Mouse (Mus musculus) olfactory bulb, adult 2 months (tissue): ENCODE data around the gene Diaph3.

ENCODE experiments used
- CTCF ChIP-seq: fragments of 200-500 bp; IDR thresholded peaks from 2 replicates; pipeline ENCODE4 v1.5.1; 2012; ENCODE audit warnings: low read depth, mild to moderate bottlenecking, low read length, moderate library complexity; ENCODE audit not compliant: insufficient read depth
- POLR2A ChIP-seq: fragments of 200-500 bp; IDR thresholded peaks from 2 replicates; pipeline ENCODE4 v1.6.1; 2012; ENCODE audit warnings: mild to moderate bottlenecking, low read depth, low read length, moderate library complexity; ENCODE audit not compliant: insufficient read depth

DNA sequence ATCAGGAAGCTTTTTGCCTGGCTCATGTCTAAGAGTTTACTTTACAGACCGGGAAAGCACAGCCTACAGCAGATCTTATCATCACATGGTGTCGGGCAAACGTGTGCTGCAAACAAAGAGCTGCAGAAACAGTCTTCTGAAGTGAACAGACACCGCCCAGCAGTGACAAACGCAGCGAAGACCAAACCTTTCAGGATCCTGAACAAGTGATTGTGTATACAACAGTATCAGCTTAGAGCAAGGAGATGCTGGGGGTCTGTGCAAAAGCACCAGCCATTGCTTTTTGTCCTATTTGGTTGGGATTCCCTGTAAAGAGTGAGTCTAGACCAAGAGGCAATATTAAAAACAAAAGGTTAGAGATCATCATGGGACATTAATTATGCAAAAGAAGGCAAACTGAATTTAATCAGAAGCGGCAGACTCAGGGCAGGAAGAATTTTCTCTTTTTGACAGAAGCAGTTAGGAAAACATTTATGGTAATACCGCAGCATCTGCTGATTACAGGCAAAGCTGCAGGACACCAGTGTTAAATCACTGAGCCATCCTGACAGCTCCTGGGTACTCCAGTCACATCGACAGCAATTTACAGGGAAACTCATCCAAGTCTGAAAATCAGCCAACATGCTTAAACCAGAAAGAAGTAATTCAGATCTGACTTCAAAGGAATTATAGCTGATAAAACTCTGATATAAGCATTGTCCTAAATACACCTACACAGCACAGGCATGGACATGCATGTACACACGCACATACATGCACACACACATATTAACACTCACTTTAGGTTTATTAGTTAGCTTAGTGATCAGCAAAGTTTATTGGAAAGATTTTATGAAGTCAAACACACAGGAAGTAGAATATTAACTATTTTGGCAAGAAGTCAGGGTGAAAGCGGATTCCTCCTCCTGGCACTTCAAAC is 456.2 kb downstream of the Diaph3 start:
- TF ChIP-seq CTCF = no peak
- TF ChIP-seq POLR2A = no peak
